Mouse (Mus musculus) embryonic facial prominence, embryonic 14.5 days (tissue): ENCODE measurements around the gene Zfp385b. TPM values are rescaled to one million over a fixed set of nuclear protein-coding genes. Genes with fewer than 3 reads are reported as not detected.

ENCODE experiments used
- ATAC-seq: fragments of 200-750 bp; cut with Nextera tagmentation; 2 replicates; pipeline ENCODE4 v1.8.0; 2017; ENCODE audit warnings: low read depth, moderate number of reproducible peaks, moderate TSS enrichment
- DNase-seq: peaks from one replicate; pipeline ENCODE4 v3.0.0-alpha.2; 2015; ENCODE audit warnings: low spot score
- H3K27ac ChIP-seq: fragments of 300-500 bp; sonication (generic); replicated peaks from 2 replicates; pipeline ENCODE4 v1.5.1; 2014; ENCODE audit warnings: low read depth, mild to moderate bottlenecking, low read length, moderate library complexity
- H3K27me3 ChIP-seq: fragments of 300-500 bp; sonication (generic); replicated peaks from 2 replicates; pipeline ENCODE4 v1.6.1; 2014; ENCODE audit warnings: low read length; ENCODE audit not compliant: control insufficient read depth, insufficient read depth
- H3K36me3 ChIP-seq: fragments of 300-500 bp; sonication (generic); 2 replicates; pipeline ENCODE4 v1.6.1; 2014; ENCODE audit warnings: low read length, mixed read lengths; ENCODE audit not compliant: control insufficient read depth, insufficient read depth
- H3K4me1 ChIP-seq: fragments of 300-500 bp; sonication (generic); 2 replicates; pipeline ENCODE4 v1.6.1; 2014; ENCODE audit warnings: antibody characterized with exemption, low read length; ENCODE audit not compliant: control insufficient read depth, insufficient read depth
- H3K4me2 ChIP-seq: fragments of 300-500 bp; sonication (generic); 2 replicates; pipeline ENCODE4 v1.6.1; 2014; ENCODE audit warnings: low read depth, mild to moderate bottlenecking, low read length, moderate library complexity, mixed read lengths
- H3K4me3 ChIP-seq: fragments of 300-500 bp; sonication (generic); 2 replicates; pipeline ENCODE4 v1.5.1; 2014; ENCODE audit warnings: low read depth, mild to moderate bottlenecking, low read length
- H3K9ac ChIP-seq: fragments of 300-500 bp; sonication (generic); 2 replicates; pipeline ENCODE4 v1.6.1; 2014; ENCODE audit warnings: low read depth, mild to moderate bottlenecking, low read length, moderate library complexity, mixed read lengths
- H3K9me3 ChIP-seq: fragments of 300-500 bp; sonication (generic); 2 replicates; pipeline ENCODE4 v1.6.1; 2016; ENCODE audit warnings: low read length; ENCODE audit not compliant: control insufficient read depth
- WGBS: fragments of 180-500 bp; shearing (Covaris S2); extraction: QIAGEN DNeasy Blood & Tissue Kit; methylation state at CpG from one replicate; pipeline ENCODE4 v1.1.7; 2014; 5-methylcytosine and 5-hydroxymethylcytosine counted together
- polyA plus RNA-seq: library from polyadenylated mRNA; unstranded; fragments of >200 nt; fragmentation: Nextera tagmentation; extraction: Ambion mirVana; gene quantifications from 2 replicates; pipeline ENCODE4 v1.2.1, GENCODE M21; 2014

Gene Zfp385b
- polyA plus RNA-seq, 1 experiment from 2014 or later = 8.9 TPM

GRCm38 (mm10) chr2:77587387-77587786 lies 232.1 kb downstream of the Zfp385b start:
- peaks cover 11% of the 10 kb centered on the region; the same call in 1 of the 2 replicates for H3K9me3 ChIP-seq
- no peaks in the 10 kb centered on the region for H3K36me3 ChIP-seq
- no peak overlapping the region for H3K27ac ChIP-seq
- H3K9ac ChIP-seq = no peak overlapping the region
- ATAC-seq (no peak), DNase-seq (no peak)
- H3K4me1 ChIP-seq = no peaks in the 10 kb centered on the region
- H3K27me3 ChIP-seq = no peaks in the 10 kb centered on the region
- 81% methylated on average over 4 of the region's 4 CpGs for WGBS
- no peak overlapping the region for H3K4me3 ChIP-seq
- H3K4me2 ChIP-seq = no peak overlapping the region

GRCm38 (mm10) chr2:77586581-77587360 lies 232.7 kb downstream of the Zfp385b start:
- H3K4me1 ChIP-seq = no peaks in the 10 kb centered on the region
- ATAC-seq (no peak), DNase-seq (no peak)
- H3K27me3 ChIP-seq = no peaks in the 10 kb centered on the region
- WGBS = 71% methylated on average over 4 of the region's 4 CpGs
- peaks cover 11% of the 10 kb centered on the region; the same call in 1 of the 2 replicates for H3K9me3 ChIP-seq
- no peaks in the 10 kb centered on the region for H3K36me3 ChIP-seq
- no peak overlapping the region for H3K27ac ChIP-seq
- H3K4me2 ChIP-seq = no peak overlapping the region
- H3K4me3 ChIP-seq = no peak overlapping the region
- H3K9ac ChIP-seq = no peak overlapping the region

- Histone ChIP-seq H3K27ac (no peak overlapping the region), H3K9me3 (peaks cover 11% of the 10 kb centered on the region; the same call in 1 of the 2 replicates), H3K4me1 (no peaks in the 10 kb centered on the region), H3K9ac (no peak overlapping the region), H3K27me3 (no peaks in the 10 kb centered on the region), H3K4me2 (no peak overlapping the region), H3K36me3 (no peaks in the 10 kb centered on the region), H3K4me3 (no peak overlapping the region)
- DNase-seq = no peak
- WGBS = 92% methylated on average over 1 of the region's 1 CpGs
- no peak for ATAC-seq
These were observed 235.9 kb downstream of the Zfp385b start for GRCm38 (mm10) chr2:77583586-77583985.

GRCm38 (mm10) chr2:77576571-77576970 lies 242.9 kb downstream of the Zfp385b start:
- H3K9ac ChIP-seq = no peak overlapping the region
- no peak overlapping the region for H3K4me3 ChIP-seq
- H3K27ac ChIP-seq = no peak overlapping the region
- H3K4me1 ChIP-seq = no peaks in the 10 kb centered on the region
- ATAC-seq = no peak
- no peaks in the 10 kb centered on the region for H3K9me3 ChIP-seq
- WGBS = 86% methylated on average over 1 of the region's 1 CpGs
- no peak for DNase-seq
- H3K27me3 ChIP-seq = no peaks in the 10 kb centered on the region
- no peaks in the 10 kb centered on the region for H3K36me3 ChIP-seq
- no peak overlapping the region for H3K4me2 ChIP-seq

- no peaks in the 10 kb centered on the region for H3K9me3 ChIP-seq
- WGBS = 70% methylated on average over 15 of the region's 15 CpGs
- no peak overlapping the region for H3K9ac ChIP-seq
- no peak for ATAC-seq
- no peak for DNase-seq
- no peaks in the 10 kb centered on the region for H3K27me3 ChIP-seq
- H3K36me3 ChIP-seq = no peaks in the 10 kb centered on the region
- no peak overlapping the region for H3K4me3 ChIP-seq
- H3K4me1 ChIP-seq = no peaks in the 10 kb centered on the region
- no peak overlapping the region for H3K4me2 ChIP-seq
- no peak overlapping the region for H3K27ac ChIP-seq
These were observed 251.7 kb downstream of the Zfp385b start for GRCm38 (mm10) chr2:77567528-77568435.

- no peak for ATAC-seq
- 48% methylated on average over 1 of the region's 1 CpGs for WGBS
These were observed 255.7 kb downstream of the Zfp385b start for GRCm38 (mm10) chr2:77563706-77564105.

GRCm38 (mm10) chr2:77561941-77562340 lies 257.5 kb downstream of the Zfp385b start:
- Histone ChIP-seq H3K4me3 (no peak overlapping the region), H3K9ac (no peak overlapping the region), H3K27ac (no peak overlapping the region), H3K36me3 (no peaks in the 10 kb centered on the region), H3K27me3 (no peaks in the 10 kb centered on the region), H3K4me2 (no peak overlapping the region), H3K4me1 (no peaks in the 10 kb centered on the region), H3K9me3 (no peaks in the 10 kb centered on the region)
- DNase-seq = no peak
- 93% methylated on average over 5 of the region's 5 CpGs for WGBS
- no peak for ATAC-seq

More at GRCm38 (mm10) chr2:77563706-77564105, 255.7 kb downstream of the Zfp385b start:
- Histone ChIP-seq H3K9me3 (no peaks in the 10 kb centered on the region), H3K4me2 (no peak overlapping the region), H3K4me3 (no peak overlapping the region), H3K4me1 (no peaks in the 10 kb centered on the region), H3K9ac (no peak overlapping the region), H3K27ac (no peak overlapping the region), H3K36me3 (no peaks in the 10 kb centered on the region), H3K27me3 (no peaks in the 10 kb centered on the region)
- no peak for DNase-seq

GRCm38 (mm10) chr2:77556938-77557337 lies 262.5 kb downstream of the Zfp385b start:
- Histone ChIP-seq H3K4me3 (no peak overlapping the region), H3K4me1 (no peaks in the 10 kb centered on the region), H3K36me3 (no peaks in the 10 kb centered on the region), H3K27me3 (no peaks in the 10 kb centered on the region), H3K9ac (no peak overlapping the region), H3K27ac (no peak overlapping the region), H3K4me2 (no peak overlapping the region), H3K9me3 (no peaks in the 10 kb centered on the region)
- WGBS = 72% methylated on average over 4 of the region's 4 CpGs
- ATAC-seq (no peak), DNase-seq (no peak)
